Mouse (Mus musculus) lung, embryonic 15.5 days (tissue): Measurements from ENCODE around the gene Tas2r108. TPM values are rescaled to one million over a fixed set of nuclear protein-coding genes. Genes with fewer than 3 reads are reported as not detected.

Source experiments
- ATAC-seq: fragments of 200-750 bp; cut with Nextera tagmentation; 2 replicates; pipeline ENCODE4 v1.8.0; 2017; ENCODE audit warnings: moderate number of reproducible peaks, borderline replicate concordance; ENCODE audit not compliant: low FRiP score, low TSS enrichment; ENCODE audit errors: extremely low read depth
- H3K27ac ChIP-seq: fragments of 300-500 bp; sonication (generic); 2 replicates; pipeline ENCODE4 v1.5.1; 2015; ENCODE audit warnings: moderate library complexity, mild to moderate bottlenecking, inconsistent platforms
- H3K27me3 ChIP-seq: fragments of 300-500 bp; sonication (generic); 2 replicates; pipeline ENCODE4 v1.6.1; 2015; ENCODE audit warnings: inconsistent platforms
- H3K36me3 ChIP-seq: fragments of 300-500 bp; sonication (generic); 2 replicates; pipeline ENCODE4 v1.6.1; 2015; ENCODE audit warnings: inconsistent platforms
- H3K4me1 ChIP-seq: fragments of 300-500 bp; sonication (generic); 2 replicates; pipeline ENCODE4 v1.6.1; 2015; ENCODE audit warnings: inconsistent platforms
- H3K4me2 ChIP-seq: fragments of 300-500 bp; sonication (generic); 2 replicates; pipeline ENCODE4 v1.6.1; 2015; ENCODE audit warnings: inconsistent platforms, mild to moderate bottlenecking, moderate library complexity
- H3K4me3 ChIP-seq: fragments of 300-500 bp; sonication (generic); 2 replicates; pipeline ENCODE4 v1.5.1; 2015; ENCODE audit warnings: mild to moderate bottlenecking, inconsistent platforms
- H3K9ac ChIP-seq: fragments of 300-500 bp; sonication (generic); 2 replicates; pipeline ENCODE4 v1.6.1; 2015; ENCODE audit warnings: inconsistent platforms
- H3K9me3 ChIP-seq: fragments of 300-500 bp; sonication (generic); 2 replicates; pipeline ENCODE4 v1.6.1; 2016; ENCODE audit warnings: inconsistent platforms
- WGBS: fragments of 180-500 bp; shearing (Covaris S2); methylation state at CpG from one replicate; pipeline ENCODE4 v1.1.7; 2015; 5-methylcytosine and 5-hydroxymethylcytosine counted together
- polyA plus RNA-seq: library from polyadenylated mRNA; unstranded; fragments of >200 nt; fragmentation: Nextera tagmentation; extraction: Ambion mirVana; gene quantifications from 2 replicates; pipeline ENCODE4 v1.2.1, GENCODE M21; 2015

Tas2r108 gene
- polyA plus RNA-seq, result not detected in 2 replicates

GRCm38 (mm10) chr6:40493229-40493628, at the start of gene Tas2r108:
TSS of gene Tas2r108 (plus strand) at chr6:40493529.
- no peaks in the 10 kb centered on the region for H3K4me1 ChIP-seq
- H3K4me2 ChIP-seq, result no peak within 1 kb of the TSS
- no peaks in the 10 kb centered on the region for H3K27me3 ChIP-seq
- H3K4me3 ChIP-seq, result no peak within 1 kb of the TSS
- no peak for ATAC-seq
- WGBS, result 88% methylated on average over 3 of the region's 3 CpGs
- no peak within 1 kb of the TSS for H3K9ac ChIP-seq
- no peak within 1 kb of the TSS for H3K27ac ChIP-seq
- no peaks in the 10 kb centered on the region for H3K9me3 ChIP-seq
- H3K36me3 ChIP-seq, result no peaks in the 10 kb centered on the region

GRCm38 (mm10) chr6:40448626-40449025, 44.7 kb upstream of the Tas2r108 start:
- Histone ChIP-seq H3K27me3 (no peaks in the 10 kb centered on the region; the same call in 1 of the 2 replicates), H3K4me3 (no peak overlapping the region), H3K4me2 (no peak overlapping the region), H3K9ac (no peak overlapping the region), H3K36me3 (no peaks in the 10 kb centered on the region), H3K9me3 (no peaks in the 10 kb centered on the region), H3K4me1 (no peaks in the 10 kb centered on the region), H3K27ac (no peak overlapping the region)
- ATAC-seq, result no peak

- Histone ChIP-seq H3K9me3 (no peaks in the 10 kb centered on the region), H3K36me3 (no peaks in the 10 kb centered on the region), H3K4me2 (no peak overlapping the region), H3K4me1 (no peaks in the 10 kb centered on the region), H3K9ac (no peak overlapping the region), H3K4me3 (no peak overlapping the region), H3K27me3 (no peaks in the 10 kb centered on the region), H3K27ac (no peak overlapping the region)
- no peak for ATAC-seq
- 20% methylated on average over 7 of the region's 7 CpGs for WGBS
These were observed 38.8 kb upstream of the Tas2r108 start for GRCm38 (mm10) chr6:40454436-40455041.

- WGBS, result 48% methylated on average over 6 of the region's 6 CpGs
- Histone ChIP-seq H3K4me3 (no peak overlapping the region), H3K27ac (no peak overlapping the region), H3K27me3 (no peaks in the 10 kb centered on the region), H3K4me2 (no peak overlapping the region), H3K36me3 (no peaks in the 10 kb centered on the region), H3K4me1 (no peaks in the 10 kb centered on the region), H3K9me3 (no peaks in the 10 kb centered on the region), H3K9ac (no peak overlapping the region)
- no peak for ATAC-seq
These were observed 27.6 kb upstream of the Tas2r108 start for GRCm38 (mm10) chr6:40465710-40466109.

- Histone ChIP-seq H3K9ac (peak within 1 kb of the TSS; percentile 85), H3K4me1 (peaks cover 4% of the 10 kb centered on the region), H3K9me3 (no peaks in the 10 kb centered on the region), H3K4me2 (peak within 1 kb of the TSS; percentile 71), H3K36me3 (peaks cover 29% of the 10 kb centered on the region), H3K27ac (peak within 1 kb of the TSS; percentile 95), H3K4me3 (peak within 1 kb of the TSS; percentile 69), H3K27me3 (no peaks in the 10 kb centered on the region)
- peak; percentile 94 for ATAC-seq
- 2% methylated on average over 54 of the region's 54 CpGs for WGBS
These were observed 22.2 kb upstream of the Tas2r108 start, which contains the start of gene Ssbp1 for GRCm38 (mm10) chr6:40470916-40471719. TSS of gene Ssbp1 (plus strand) at chr6:40471352.

GRCm38 (mm10) chr6:40471720-40472010, 21.7 kb upstream of the Tas2r108 start:
- peak overlapping the region; percentile 95 for H3K27ac ChIP-seq
- no peak for ATAC-seq
- H3K4me1 ChIP-seq, result peaks cover 4% of the 10 kb centered on the region
- peak overlapping the region; percentile 69 for H3K4me3 ChIP-seq
- peak overlapping the region; percentile 85 for H3K9ac ChIP-seq
- H3K36me3 ChIP-seq, result peaks cover 33% of the 10 kb centered on the region
- H3K4me2 ChIP-seq, result peak overlapping the region; percentile 71
- WGBS, result 1% methylated on average over 7 of the region's 7 CpGs
- H3K9me3 ChIP-seq, result no peaks in the 10 kb centered on the region
- no peaks in the 10 kb centered on the region for H3K27me3 ChIP-seq

- peaks cover 54% of the 10 kb centered on the region for H3K36me3 ChIP-seq
- H3K4me1 ChIP-seq, result peaks cover 4% of the 10 kb centered on the region
- ATAC-seq, result no peak
- no peak overlapping the region for H3K4me2 ChIP-seq
- H3K27ac ChIP-seq, result no peak overlapping the region
- no peak overlapping the region for H3K4me3 ChIP-seq
- WGBS, result 84% methylated on average over 4 of the region's 4 CpGs
- no peaks in the 10 kb centered on the region for H3K27me3 ChIP-seq
- H3K9me3 ChIP-seq, result no peaks in the 10 kb centered on the region
- H3K9ac ChIP-seq, result no peak overlapping the region
These were observed 17.2 kb upstream of the Tas2r108 start for GRCm38 (mm10) chr6:40476132-40476531.

- no peaks in the 10 kb centered on the region for H3K27me3 ChIP-seq
- no peak for ATAC-seq
- no peaks in the 10 kb centered on the region for H3K9me3 ChIP-seq
- H3K27ac ChIP-seq, result no peak overlapping the region
- no peak overlapping the region for H3K4me3 ChIP-seq
- H3K9ac ChIP-seq, result no peak overlapping the region
- H3K4me1 ChIP-seq, result no peaks in the 10 kb centered on the region
- peaks cover 67% of the 10 kb centered on the region for H3K36me3 ChIP-seq
- H3K4me2 ChIP-seq, result no peak overlapping the region
- 63% methylated on average over 1 of the region's 1 CpGs for WGBS
These were observed 13.6 kb upstream of the Tas2r108 start for GRCm38 (mm10) chr6:40479705-40480104.

- Histone ChIP-seq H3K27ac (no peak overlapping the region), H3K27me3 (no peaks in the 10 kb centered on the region), H3K9me3 (no peaks in the 10 kb centered on the region), H3K36me3 (peaks cover 45% of the 10 kb centered on the region), H3K4me2 (no peak overlapping the region), H3K4me1 (no peaks in the 10 kb centered on the region), H3K4me3 (no peak overlapping the region), H3K9ac (no peak overlapping the region)
- 88% methylated on average over 5 of the region's 5 CpGs for WGBS
- no peak for ATAC-seq
These were observed 11.0 kb upstream of the Tas2r108 start for GRCm38 (mm10) chr6:40482318-40482717.

GRCm38 (mm10) chr6:40490933-40491332, 2.4 kb upstream of the Tas2r108 start, which contains the start of gene Tas2r137:
TSS of gene Tas2r137 (plus strand) at chr6:40491233.
- H3K4me1 ChIP-seq, result no peaks in the 10 kb centered on the region
- no peak within 1 kb of the TSS for H3K9ac ChIP-seq
- no peaks in the 10 kb centered on the region for H3K9me3 ChIP-seq
- H3K27ac ChIP-seq, result no peak within 1 kb of the TSS
- H3K4me2 ChIP-seq, result no peak within 1 kb of the TSS
- ATAC-seq, result no peak
- H3K36me3 ChIP-seq, result no peaks in the 10 kb centered on the region
- no peak within 1 kb of the TSS for H3K4me3 ChIP-seq
- H3K27me3 ChIP-seq, result no peaks in the 10 kb centered on the region

GRCm38 (mm10) chr6:40519408-40519807, 26.1 kb downstream of the Tas2r108 start, which contains the start of gene Prss37:
TSS of gene Prss37 (minus strand) at chr6:40519508.
- WGBS, result 54% methylated on average over 1 of the region's 1 CpGs
- H3K27ac ChIP-seq, result no peak within 1 kb of the TSS
- no peaks in the 10 kb centered on the region for H3K4me1 ChIP-seq
- H3K27me3 ChIP-seq, result no peaks in the 10 kb centered on the region
- no peaks in the 10 kb centered on the region for H3K36me3 ChIP-seq
- ATAC-seq, result no peak
- H3K9me3 ChIP-seq, result no peaks in the 10 kb centered on the region
- H3K4me2 ChIP-seq, result no peak within 1 kb of the TSS
- no peak within 1 kb of the TSS for H3K9ac ChIP-seq
- H3K4me3 ChIP-seq, result no peak within 1 kb of the TSS
